Mouse (Mus musculus): Measurements from ENCODE around the gene Olfr263. TPM values are rescaled to one million over a fixed set of nuclear protein-coding genes. Genes with fewer than 3 reads are reported as not detected.

Olfr263 gene
- total RNA-seq, 2 experiments from 2014 or later = not detected

Other genes starting within 250 kb of the Olfr263 start
- gene Olfr1370, start 54.7 kb upstream of the Olfr263 start, total RNA-seq (2021) = not detected
- gene Olfr1369-ps1, start 18.2 kb upstream of the Olfr263 start, total RNA-seq (2021) = not detected
- gene Olfr1368, start 16.2 kb downstream of the Olfr263 start, total RNA-seq (2021) = not detected
- gene Trim27, start 49.8 kb downstream of the Olfr263 start, total RNA-seq (2021) = 10 to 100 TPM; 57.6 to 65.0 TPM
- not detected for gene Gpx5, start 163.1 kb downstream of the Olfr263 start, total RNA-seq (2021)
- gene Gpx6, start 182.5 kb downstream of the Olfr263 start, total RNA-seq (2021) = not detected
- not detected for gene Olfr1367, start 217.3 kb downstream of the Olfr263 start, total RNA-seq (2021)
- 10 to 100 TPM; 11.0 to 11.3 TPM for gene Zscan12, start 233.2 kb downstream of the Olfr263 start, total RNA-seq (2021)